Mouse (Mus musculus) bone marrow, adult 2 months (tissue): ENCODE measurements around the gene C1ql2. TPM values are rescaled to one million over a fixed set of nuclear protein-coding genes. Genes with fewer than 3 reads are reported as not detected.

Source experiments
- H3K27ac ChIP-seq: fragments of 200-500 bp; 2 replicates; pipeline ENCODE4 v1.5.1; 2012; ENCODE audit warnings: low read depth, mild to moderate bottlenecking, control low read depth, inconsistent platforms, low read length; ENCODE audit not compliant: control insufficient read depth, poor library complexity, insufficient read depth
- H3K4me1 ChIP-seq: fragments of 200-500 bp; 2 replicates; pipeline ENCODE4 v1.6.1; 2011; ENCODE audit warnings: low read length; ENCODE audit not compliant: control insufficient read depth, insufficient read depth
- H3K4me3 ChIP-seq: fragments of 200-500 bp; replicated peaks from 2 replicates; pipeline ENCODE3; 2011; ENCODE audit warnings: mild to moderate bottlenecking, low read depth, low read length, control low read depth; ENCODE audit not compliant: control insufficient read depth
- CTCF ChIP-seq: fragments of 200-500 bp; IDR thresholded peaks from 2 replicates; pipeline ENCODE4 v1.5.1; 2011; ENCODE audit warnings: low read length, control low read depth; ENCODE audit not compliant: control insufficient read depth, insufficient read depth
- POLR2A ChIP-seq: fragments of 200-500 bp; IDR thresholded peaks from 2 replicates; pipeline ENCODE4 v1.6.1; 2011; ENCODE audit warnings: low read depth, mild to moderate bottlenecking, control low read depth, low read length, borderline replicate concordance; ENCODE audit not compliant: control insufficient read depth
- WGBS: fragments of 180-500 bp; shearing (Covaris S2); methylation state at CpG from one replicate; pipeline ENCODE4 v1.1.7; 2018; 5-methylcytosine and 5-hydroxymethylcytosine counted together
- polyA plus RNA-seq: library from polyadenylated mRNA; stranded (reverse); fragments of >200 nt; gene quantifications from 2 replicates; pipeline ENCODE4 v1.2.4, GENCODE M21; 2011; ENCODE audit warnings: low replicate concordance; ENCODE audit not compliant: missing spikeins, insufficient read depth, insufficient read length

The C1ql2 gene
- polyA plus RNA-seq, result not detected in 2 replicates

- H3K4me1 ChIP-seq, result no peaks in the 10 kb centered on the region
- no peak within 1 kb of the TSS; the same call in 1 of the 2 replicates for H3K27ac ChIP-seq
- WGBS, result 2% methylated on average over 73 of the region's 73 CpGs
- TF ChIP-seq POLR2A (no peak), CTCF (no peak)
- no peak within 1 kb of the TSS for H3K4me3 ChIP-seq
Observed at GRCm38 (mm10) chr1:120340419-120341171, at the start of gene C1ql2. TSS of gene C1ql2 (plus strand) at chr1:120340582.

- WGBS, result 80% methylated on average over 3 of the region's 3 CpGs
Observed at GRCm38 (mm10) chr1:120291709-120292108, 48.7 kb upstream of the C1ql2 start.

GRCm38 (mm10) chr1:120293803-120294202 is 46.6 kb upstream of the C1ql2 start:
- TF ChIP-seq POLR2A, result no peak
- no peak for TF ChIP-seq CTCF
- Histone ChIP-seq H3K4me3 (no peak overlapping the region), H3K4me1 (no peaks in the 10 kb centered on the region; the same call in 1 of the 2 replicates), H3K27ac (no peak overlapping the region)
- 0% methylated on average over 1 of the region's 1 CpGs for WGBS

More at GRCm38 (mm10) chr1:120291709-120292108, 48.7 kb upstream of the C1ql2 start:
- Histone ChIP-seq H3K4me1 (no peaks in the 10 kb centered on the region; the same call in 1 of the 2 replicates), H3K27ac (no peak overlapping the region), H3K4me3 (no peak overlapping the region)
- no peak for TF ChIP-seq CTCF
- no peak for TF ChIP-seq POLR2A

- Histone ChIP-seq H3K4me3 (no peak overlapping the region), H3K27ac (no peak overlapping the region), H3K4me1 (no peaks in the 10 kb centered on the region; the same call in 1 of the 2 replicates)
- WGBS, result 81% methylated on average over 2 of the region's 2 CpGs
- no peak for TF ChIP-seq CTCF
- no peak for TF ChIP-seq POLR2A
Observed at GRCm38 (mm10) chr1:120296936-120297335, 43.4 kb upstream of the C1ql2 start.

GRCm38 (mm10) chr1:120305801-120306200 is 34.6 kb upstream of the C1ql2 start:
- Histone ChIP-seq H3K4me3 (no peak overlapping the region), H3K4me1 (no peaks in the 10 kb centered on the region), H3K27ac (no peak overlapping the region)
- whole genome bisulfite sequencing, result 56% methylated on average over 2 of the region's 2 CpGs
- no peak for TF ChIP-seq POLR2A
- TF ChIP-seq CTCF, result no peak

- no peak for TF ChIP-seq POLR2A
- no peak for TF ChIP-seq CTCF
- no peaks in the 10 kb centered on the region for H3K4me1 ChIP-seq
- 74% methylated on average over 16 of the region's 16 CpGs for WGBS
- H3K4me3 ChIP-seq, result no peak overlapping the region
- H3K27ac ChIP-seq, result no peak overlapping the region
Observed at GRCm38 (mm10) chr1:120321270-120322021, 18.9 kb upstream of the C1ql2 start.

GRCm38 (mm10) chr1:120323131-120323561 is 17.2 kb upstream of the C1ql2 start:
- WGBS, result 80% methylated on average over 5 of the region's 5 CpGs
- Histone ChIP-seq H3K4me1 (no peaks in the 10 kb centered on the region), H3K4me3 (no peak overlapping the region), H3K27ac (no peak overlapping the region)
- no peak for TF ChIP-seq CTCF
- no peak for TF ChIP-seq POLR2A

- WGBS, result 16% methylated on average over 6 of the region's 6 CpGs
- TF ChIP-seq POLR2A, result no peak
- peak; percentile 76 for TF ChIP-seq CTCF
- Histone ChIP-seq H3K4me3 (no peak overlapping the region), H3K4me1 (no peaks in the 10 kb centered on the region), H3K27ac (no peak overlapping the region)
Observed at GRCm38 (mm10) chr1:120327714-120328113, 12.7 kb upstream of the C1ql2 start.
